Mouse (Mus musculus) liver, adult 2 months (tissue): ENCODE results near the gene Rusc1.

Source experiments
- CTCF ChIP-seq: fragments of 200-500 bp; IDR thresholded peaks from 2 replicates; pipeline ENCODE4 v1.5.1; 2011; ENCODE audit warnings: low read depth, low read length, control low read depth
- POLR2A ChIP-seq: fragments of 200-500 bp; IDR thresholded peaks from 2 replicates; pipeline ENCODE4 v1.6.1; 2011; ENCODE audit warnings: low read length, control low read depth; ENCODE audit not compliant: insufficient read depth; ENCODE audit errors: extremely low read depth

DNA sequence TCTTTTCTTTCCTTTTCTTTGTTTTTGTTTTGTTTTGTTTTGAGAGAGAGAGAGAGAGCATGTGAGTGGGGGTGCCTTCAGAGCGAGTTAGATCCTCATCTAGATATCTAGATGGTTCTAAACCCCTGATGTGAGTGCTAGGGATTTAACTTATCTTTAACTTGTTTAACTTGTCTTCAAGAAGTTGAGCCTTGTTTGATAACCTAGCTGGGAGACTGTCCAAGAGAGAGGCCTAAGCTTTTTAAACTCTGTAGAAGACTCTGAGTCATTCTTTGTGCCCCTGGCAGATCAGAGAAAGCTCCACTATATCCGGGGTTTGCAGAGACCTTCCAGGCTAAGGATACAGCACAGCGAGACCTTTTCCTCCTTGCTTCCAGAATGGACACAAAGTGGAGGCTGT lies 14.4 kb upstream of the Rusc1 start:
- TF ChIP-seq CTCF: no peak
- no peak for TF ChIP-seq POLR2A
